Mouse (Mus musculus) granulocyte monocyte progenitor cell, adult 5-6 weeks (primary cell): ENCODE data around the gene P3h1. TPM values are rescaled to one million over a fixed set of nuclear protein-coding genes. Genes with fewer than 3 reads are reported as not detected.
"Not testable (repeated sequence)": the region's sequence is repeated elsewhere in the genome, so short reads cannot be mapped to it uniquely, and the experiment has no call there.

Source experiments
- ATAC-seq: replicated peaks from 2 replicates; pipeline ENCODE4 v1.8.0; 2016; ENCODE audit warnings: mild to moderate bottlenecking, moderate TSS enrichment, inconsistent platforms; ENCODE audit not compliant: poor library complexity, severe bottlenecking
- total RNA-seq, 2 experiments: library from RNA; stranded (forward) in 1 of 2; stranded (reverse) in 1 of 2; fragments of 200-712, 200-1000 nt in 1 of 2; fragments of >200 nt in 1 of 2; fragmentation: Nextera tagmentation in 1 of 2; gene quantifications; 2 replicates each; pipeline ENCODE4 v1.2.3; 2014 to 2017

P3h1 gene
- total RNA-seq, 2 experiments from 2014 or later, result 14.7 TPM

DNA sequence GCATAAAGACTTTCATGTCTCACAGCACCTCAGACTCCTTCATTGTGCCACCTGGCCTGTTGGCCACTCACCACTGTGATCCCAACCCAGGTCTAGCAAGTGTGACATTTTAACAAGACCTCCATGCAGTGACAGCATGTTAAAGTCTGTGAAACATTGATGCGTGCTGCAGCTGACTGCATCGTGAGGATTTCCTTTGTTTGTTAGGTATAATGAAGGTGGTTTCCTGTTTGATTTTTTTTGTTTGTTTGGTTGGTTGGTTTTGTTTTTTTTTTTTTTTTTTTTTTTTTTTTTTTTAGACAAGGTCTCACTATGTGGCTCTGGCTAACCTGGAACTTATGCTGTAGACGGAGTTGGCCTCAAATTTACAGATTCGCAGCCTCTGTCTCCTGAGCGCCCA is 29.8 kb downstream of the P3h1 start:
- ATAC-seq, result no peak

DNA sequence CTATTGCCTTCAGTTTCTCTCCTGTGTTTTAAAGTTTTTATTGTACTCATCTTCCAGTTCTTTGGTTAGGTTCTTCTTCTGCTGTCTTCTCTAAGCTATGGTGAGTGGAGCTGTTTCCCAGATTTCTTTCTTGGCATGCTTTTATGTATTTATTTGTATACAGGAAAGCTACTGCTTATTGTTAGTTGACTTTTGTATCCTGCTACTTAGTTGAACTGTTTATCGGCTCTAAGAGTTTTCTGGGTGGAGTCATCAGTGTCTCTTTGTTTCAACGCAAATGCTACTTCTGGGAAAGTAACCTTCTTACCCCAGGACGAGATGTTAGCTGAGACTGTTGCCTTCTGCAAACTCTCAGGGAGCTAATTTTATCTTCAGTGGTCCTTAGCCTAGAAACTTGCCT is 30.7 kb downstream of the P3h1 start:
- no peak for ATAC-seq

DNA sequence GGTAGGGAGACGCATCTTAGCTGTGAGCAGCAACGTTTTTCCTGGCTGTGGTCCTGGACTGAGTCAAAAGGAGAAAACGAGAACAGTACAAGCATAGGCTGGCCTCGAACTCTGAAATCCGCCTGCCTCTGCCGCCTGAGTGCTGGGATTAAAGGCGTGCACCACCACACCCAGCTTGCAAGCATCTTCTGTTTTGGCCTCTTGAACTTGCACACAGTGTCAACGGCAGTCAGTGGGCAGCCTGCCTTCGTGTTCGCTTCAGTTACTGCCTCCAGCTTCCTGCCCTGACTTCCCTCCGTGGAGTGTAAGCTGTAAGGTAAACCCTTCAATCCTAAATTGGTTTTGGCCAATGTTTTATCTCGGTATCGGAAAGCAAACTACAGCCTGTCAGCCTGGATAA is 33.9 kb downstream of the P3h1 start:
- no peak for ATAC-seq

DNA sequence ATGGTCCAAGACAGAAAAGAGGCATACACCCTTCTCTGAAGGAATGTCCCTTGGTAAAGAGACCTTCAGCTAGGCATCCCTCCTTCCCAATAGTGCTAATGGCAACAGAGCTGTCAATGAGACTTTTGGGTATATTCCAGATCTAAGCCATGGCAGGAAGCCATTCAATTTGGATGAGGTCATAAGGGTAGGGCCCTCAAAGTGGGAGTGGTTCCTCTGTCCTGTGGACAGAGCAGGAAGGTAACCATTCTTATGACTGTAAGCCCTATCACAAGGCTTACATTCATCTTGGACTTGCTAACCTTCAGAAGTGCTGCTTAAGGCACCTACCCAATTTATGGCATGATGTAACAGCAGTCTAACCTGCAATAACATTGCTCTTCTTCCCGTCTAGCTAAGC is 41.9 kb downstream of the P3h1 start:
- no peak for ATAC-seq

DNA sequence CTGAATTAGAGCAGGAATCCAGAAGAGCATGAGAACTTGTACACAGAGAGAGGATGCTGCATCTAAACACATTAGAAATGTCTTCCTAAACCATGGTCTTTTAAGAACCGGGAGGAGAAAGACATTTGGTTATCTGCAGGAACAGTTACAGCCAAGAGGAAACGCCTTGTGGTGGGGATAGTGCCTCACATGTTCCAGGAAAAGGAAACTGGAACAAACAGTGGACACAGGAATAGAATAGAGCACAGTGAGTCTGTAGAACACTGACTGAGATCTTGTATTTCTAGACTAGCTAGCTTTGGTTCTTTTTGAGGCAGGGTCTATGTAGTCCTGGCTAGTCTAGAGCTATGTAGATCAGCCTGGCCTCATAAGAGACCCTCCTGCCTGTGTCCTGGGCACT is 42.5 kb downstream of the P3h1 start:
- ATAC-seq, result no peak

DNA sequence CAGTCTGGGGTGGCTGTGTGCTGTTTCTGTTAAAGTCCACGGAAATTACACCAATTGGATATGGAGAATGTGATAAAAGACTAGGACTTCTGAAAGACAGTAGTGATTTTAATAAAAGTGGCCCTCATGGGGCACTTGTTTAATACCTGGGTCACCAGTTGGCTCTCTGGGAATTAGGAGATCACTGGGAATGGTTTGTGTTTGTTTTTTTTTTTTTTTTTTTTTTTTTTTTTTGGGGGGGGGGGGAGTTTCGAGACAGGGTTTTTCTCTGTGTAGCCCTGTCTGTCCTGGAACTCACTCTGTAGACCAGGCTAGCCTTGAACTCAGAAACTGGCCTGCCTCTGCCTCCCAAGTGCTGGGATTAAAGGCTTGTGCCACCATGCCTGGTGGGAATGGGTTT is 43.0 kb downstream of the P3h1 start:
- ATAC-seq, result no peak

DNA sequence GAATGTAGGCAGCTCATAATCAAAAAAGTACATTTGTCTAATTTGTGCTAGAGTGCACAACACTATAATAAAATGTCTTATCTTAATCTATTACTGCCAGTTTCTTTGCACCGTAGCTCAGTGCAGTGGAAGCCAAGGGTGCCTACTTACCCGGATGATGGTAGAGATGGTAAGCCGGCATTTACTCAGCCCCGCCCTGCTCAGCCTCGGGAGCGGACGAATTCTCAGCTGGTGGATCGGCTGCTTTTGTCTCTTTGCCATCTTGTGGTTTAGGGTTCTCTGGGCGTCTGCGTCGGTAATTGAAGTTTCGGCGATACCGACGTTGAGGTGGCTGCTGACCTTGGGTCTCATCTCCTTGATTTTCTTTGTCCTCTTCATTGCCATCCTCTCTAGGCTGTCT is 46.1 kb downstream of the P3h1 start:
- not testable (repeated sequence) for ATAC-seq

DNA sequence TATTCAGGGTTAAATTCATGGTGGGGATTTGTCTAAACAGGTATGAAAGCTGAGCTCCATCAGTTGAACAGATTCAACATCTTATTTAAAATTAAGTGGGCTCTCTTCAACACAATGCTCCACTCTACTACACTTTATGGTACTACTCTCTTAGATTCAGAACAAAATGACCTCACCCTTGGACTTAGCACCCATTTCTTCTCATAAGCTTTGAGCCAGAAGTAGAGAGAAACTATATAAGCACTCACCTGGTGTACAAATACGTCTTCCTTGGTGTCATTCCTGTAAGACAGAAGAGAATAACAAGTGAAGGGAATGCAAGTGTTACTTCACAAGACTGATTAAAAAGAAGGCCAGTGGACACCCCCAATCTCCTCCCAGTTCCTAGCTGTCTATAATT is 52.1 kb downstream of the P3h1 start:
- no peak for ATAC-seq

DNA sequence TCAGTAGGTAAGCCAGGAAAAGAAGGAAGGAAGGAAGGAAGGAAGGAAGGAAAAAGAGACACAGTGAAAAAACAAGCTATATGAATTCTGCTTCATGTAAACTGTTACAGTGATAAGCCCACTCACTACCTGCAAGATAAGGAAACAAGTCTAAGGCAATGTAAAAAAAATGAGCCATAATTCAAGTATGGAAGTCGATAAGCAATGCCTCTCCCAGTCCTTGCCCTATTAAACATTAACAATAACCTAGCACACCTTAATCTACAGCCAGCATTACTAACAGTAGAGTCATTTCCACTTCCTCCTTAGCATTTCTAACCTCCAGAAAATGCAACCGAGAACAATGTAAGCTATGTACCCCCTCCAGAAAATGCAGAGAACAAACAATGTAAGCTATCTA is 52.6 kb downstream of the P3h1 start:
- no peak for ATAC-seq

DNA sequence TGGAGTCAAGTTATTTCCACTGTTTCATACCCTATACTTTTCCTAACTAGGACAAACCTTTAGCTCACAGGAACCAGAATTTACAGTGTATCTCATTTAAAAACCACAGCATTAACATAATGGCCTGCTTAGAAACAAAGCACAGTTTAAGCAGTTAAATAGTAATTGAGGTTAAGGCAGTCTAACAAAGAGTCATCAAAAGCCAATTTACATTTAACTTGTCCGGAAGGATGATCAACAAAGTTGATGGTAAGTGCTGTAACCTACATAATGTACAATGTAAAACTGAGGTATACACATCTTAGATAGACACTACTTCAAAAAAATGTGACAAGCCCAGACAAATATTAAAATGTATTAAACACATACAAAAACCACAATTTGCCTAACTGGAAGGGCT is 59.2 kb downstream of the P3h1 start:
- ATAC-seq, result no peak

DNA sequence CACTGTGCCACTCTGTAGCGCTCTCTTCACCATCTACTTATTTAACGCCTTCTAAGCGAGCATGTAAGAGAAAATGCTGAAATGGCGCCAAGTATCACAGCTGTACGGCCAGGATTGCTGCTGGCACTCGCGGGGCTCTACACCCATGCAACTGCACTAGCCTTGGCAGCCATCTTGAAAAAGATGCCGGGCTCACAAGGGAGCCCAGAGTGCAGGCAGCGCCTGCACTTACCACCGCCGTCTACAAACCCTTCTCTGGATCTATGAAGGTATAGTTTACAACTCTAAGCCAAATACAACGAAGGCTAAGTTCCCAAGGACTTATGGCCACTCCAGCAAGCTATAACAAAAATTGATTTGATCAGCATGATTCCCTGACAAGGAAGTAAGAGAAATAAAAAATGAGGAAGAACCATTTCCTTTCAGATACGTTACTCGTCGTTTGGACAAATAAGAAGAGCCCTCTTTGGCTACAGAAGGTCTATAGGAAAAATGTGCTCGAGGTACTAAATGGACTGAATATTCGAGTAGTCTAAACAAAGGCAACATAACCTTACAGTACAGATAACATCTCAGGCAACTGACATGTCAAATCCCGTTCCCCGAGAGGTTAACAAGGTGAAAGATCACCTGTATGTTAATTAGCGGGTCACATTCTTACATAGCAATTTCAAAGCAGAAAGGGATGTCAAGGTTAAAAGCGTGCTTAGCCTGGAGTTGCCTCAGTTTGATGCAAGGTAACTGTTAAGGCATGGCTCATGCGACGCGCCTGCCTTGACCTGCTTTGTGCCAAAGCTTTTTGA is 60.3 kb downstream of the P3h1 start:
- ATAC-seq, result peak; percentile 33; the same call in 1 of the 2 replicates

DNA sequence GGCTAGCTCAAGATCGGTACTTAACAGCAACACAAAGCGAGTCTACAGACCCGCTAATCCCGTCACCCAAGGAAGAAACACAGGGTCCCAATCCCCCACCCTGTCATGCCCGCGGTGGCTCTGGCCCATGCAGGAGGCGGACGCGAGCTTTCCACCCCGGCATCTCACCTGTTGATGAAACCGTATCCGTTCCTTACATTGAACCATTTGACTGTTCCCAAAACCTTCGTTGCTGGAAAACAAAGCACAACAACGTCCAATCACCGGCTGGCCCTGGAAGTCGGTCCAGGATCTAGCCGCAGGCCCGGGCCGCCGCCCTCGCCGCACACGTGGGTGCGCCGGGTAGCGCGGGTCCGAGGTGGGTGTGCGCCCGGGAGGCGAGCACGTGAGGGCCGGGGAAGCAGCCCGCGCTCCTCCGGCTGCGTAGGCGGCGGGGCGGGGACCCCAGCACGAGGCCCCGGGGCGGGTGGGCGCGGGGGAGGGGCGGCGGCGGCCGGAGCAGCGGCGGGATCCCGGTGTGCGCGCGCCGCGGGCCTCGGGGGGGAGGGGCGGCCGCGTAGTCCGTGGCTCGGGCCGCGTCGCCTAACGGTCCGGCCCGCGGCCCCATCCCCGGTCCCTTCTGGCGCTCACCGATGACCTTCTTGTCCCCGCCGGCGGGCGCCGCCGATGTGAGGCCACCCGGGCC is 61.0 kb downstream of the P3h1 start:
- ATAC-seq, result 0 out of 2 replicates have a peak, but pooled peaks have one; percentile 8

DNA sequence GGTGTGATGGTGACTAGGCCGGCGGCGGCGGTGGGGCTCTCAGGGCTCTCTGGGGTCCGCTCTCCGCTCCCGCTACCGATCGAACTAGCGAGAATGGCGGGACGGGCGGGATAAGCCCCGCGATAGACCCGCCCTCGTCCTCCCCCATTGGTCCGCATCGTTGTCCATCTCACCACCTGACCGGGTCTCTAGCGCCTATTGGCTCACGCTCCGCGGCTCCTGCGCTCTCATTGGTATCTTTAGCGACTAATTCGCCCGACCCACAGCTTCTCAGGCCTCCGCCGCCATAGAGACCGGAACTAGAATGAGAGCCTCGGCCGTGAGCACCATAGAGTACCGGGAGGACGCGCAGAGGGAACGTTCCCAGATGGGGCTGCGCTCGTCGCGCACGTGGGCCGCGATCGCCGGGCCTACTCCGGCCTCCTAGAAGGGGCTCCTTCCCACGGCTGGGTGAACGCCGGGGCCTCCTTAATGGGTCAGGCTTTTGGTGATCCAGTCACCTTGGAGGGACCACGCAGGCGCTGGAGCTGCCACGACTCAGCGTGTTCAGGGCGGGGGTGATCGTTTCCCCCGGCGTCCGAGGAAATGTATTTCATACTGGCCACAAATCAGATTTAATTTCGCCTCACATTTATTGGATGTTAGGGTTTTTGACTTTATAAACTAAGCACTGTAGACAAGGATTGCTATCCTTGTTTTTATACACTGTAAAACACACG is 61.9 kb downstream of the P3h1 start, which contains the start of gene Ybx1:
TSS of gene Ybx1 (minus strand) at position 190 of the 719 bp plus-strand sequence.
- peak; percentile 94 for ATAC-seq

DNA sequence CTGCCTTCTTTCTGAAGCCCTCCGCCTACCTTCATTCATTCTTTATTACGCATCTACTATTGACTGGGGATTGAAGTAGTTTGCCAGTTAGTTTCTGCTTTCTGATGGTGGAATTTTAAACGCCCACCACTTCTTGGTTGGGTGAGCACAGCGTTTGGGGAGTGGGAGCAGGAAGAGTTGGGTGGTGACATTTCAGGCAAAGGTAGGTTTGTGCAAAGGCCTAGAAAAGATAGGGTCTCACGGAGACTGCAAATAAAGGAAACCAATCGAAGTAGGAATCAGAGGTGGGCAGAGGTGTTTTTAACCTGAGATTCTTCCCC is 62.4 kb downstream of the P3h1 start:
- no peak for ATAC-seq

DNA sequence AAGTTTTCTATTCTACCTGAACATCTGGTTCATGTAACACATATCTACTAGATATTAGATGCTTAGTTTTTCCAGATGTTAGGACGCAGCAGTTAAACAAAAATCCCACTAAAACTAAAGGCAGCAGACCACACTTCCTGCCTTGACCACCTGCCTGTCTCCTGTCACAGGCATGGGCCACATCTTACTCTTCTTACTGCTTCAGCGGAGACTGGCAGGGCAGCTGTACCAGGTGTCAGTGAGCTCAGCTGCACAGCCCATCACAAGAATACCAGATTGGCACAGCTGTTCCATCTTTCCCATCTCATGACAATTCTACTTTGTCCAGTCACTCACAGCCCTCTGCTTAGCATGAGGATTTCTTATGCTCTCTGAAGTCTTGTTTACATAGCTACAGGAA is 64.6 kb downstream of the P3h1 start:
- no peak for ATAC-seq

Other genes starting within 250 kb of the P3h1 start
- 9.0 and 10.2 TPM in 2 replicates for gene Slc2a1, start 124.2 kb upstream of the P3h1 start, total RNA-seq (2014; fragmentation: Nextera tagmentation)
- 6.5 and 12.4 TPM in 2 replicates for gene Slc2a1, start 124.2 kb upstream of the P3h1 start, total RNA-seq (2017)
- gene Zfp691, start 58.7 kb upstream of the P3h1 start, total RNA-seq (2014; fragmentation: Nextera tagmentation), result 1.3 and 2.4 TPM in 2 replicates
- gene Zfp691, start 58.7 kb upstream of the P3h1 start, total RNA-seq (2017), result 2.4 and 4.5 TPM in 2 replicates
- 0.36 and 0.52 TPM in 2 replicates for gene Ermap, start 42.9 kb upstream of the P3h1 start, total RNA-seq (2014; fragmentation: Nextera tagmentation)
- 0.26 and 2.4 TPM in 2 replicates for gene Ermap, start 42.9 kb upstream of the P3h1 start, total RNA-seq (2017)
- 15.7 and 54.8 TPM in 2 replicates for gene Svbp, start 37.6 kb upstream of the P3h1 start, total RNA-seq (2014; fragmentation: Nextera tagmentation)
- 23.4 and 125 TPM in 2 replicates for gene Svbp, start 37.6 kb upstream of the P3h1 start, total RNA-seq (2017)
- gene Tmem269, start 14.7 kb upstream of the P3h1 start, total RNA-seq (2014; fragmentation: Nextera tagmentation), result not detected in 2 replicates
- gene Tmem269, start 14.7 kb upstream of the P3h1 start, total RNA-seq (2017), result not detected in 2 replicates
- 5.3 and 11.2 TPM in 2 replicates for gene AU022252, start 203 bp upstream of the P3h1 start, total RNA-seq (2014; fragmentation: Nextera tagmentation)
- 9.3 and 23.6 TPM in 2 replicates for gene AU022252, start 203 bp upstream of the P3h1 start, total RNA-seq (2017)
- gene Cldn19, start 22.5 kb downstream of the P3h1 start, total RNA-seq (2014; fragmentation: Nextera tagmentation), result not detected in 2 replicates
- gene Cldn19, start 22.5 kb downstream of the P3h1 start, total RNA-seq (2017), result not detected in 2 replicates
- gene Ybx1, start 61.7 kb downstream of the P3h1 start, total RNA-seq (2014; fragmentation: Nextera tagmentation), result 1,162 and 1,300 TPM in 2 replicates
- 1,625 and 1,634 TPM in 2 replicates for gene Ybx1, start 61.7 kb downstream of the P3h1 start, total RNA-seq (2017)
- 107 and 136 TPM in 2 replicates for gene Ppih, start 87.6 kb downstream of the P3h1 start, total RNA-seq (2014; fragmentation: Nextera tagmentation)
- 163 and 172 TPM in 2 replicates for gene Ppih, start 87.6 kb downstream of the P3h1 start, total RNA-seq (2017)
- gene Ccdc30, start 182.6 kb downstream of the P3h1 start, total RNA-seq (2014; fragmentation: Nextera tagmentation), result not detected in 2 replicates
- not detected in 2 replicates for gene Ccdc30, start 182.6 kb downstream of the P3h1 start, total RNA-seq (2017)
- gene Ppcs, start 189.5 kb downstream of the P3h1 start, total RNA-seq (2014; fragmentation: Nextera tagmentation), result 11.5 and 17.4 TPM in 2 replicates
- 13.3 and 18.0 TPM in 2 replicates for gene Ppcs, start 189.5 kb downstream of the P3h1 start, total RNA-seq (2017)
- gene Zmynd12, start 189.9 kb downstream of the P3h1 start, total RNA-seq (2014; fragmentation: Nextera tagmentation), result not detected in 2 replicates
- gene Zmynd12, start 189.9 kb downstream of the P3h1 start, total RNA-seq (2017), result not detected in 2 replicates